Mouse (Mus musculus): Measurements from ENCODE around the gene Eid3.

Gene Eid3

GRCm38 (mm10) chr10:82866356-82866755 is at the start of gene Eid3:
TSS of gene Eid3 (plus strand) at chr10:82866626.
- DNase-seq (ENCODE audit: low spot score in 2 of 2) = no peak

GRCm38 (mm10) chr10:82817514-82817913 is 48.9 kb upstream of the Eid3 start:
- DNase-seq (ENCODE audit: low spot score in 2 of 2) = no peak

GRCm38 (mm10) chr10:82817936-82818335 is 48.5 kb upstream of the Eid3 start:
- no peak for DNase-seq (ENCODE audit: low spot score in 2 of 2)

- DNase-seq (ENCODE audit: low spot score in 2 of 2) = no peak
Observed at GRCm38 (mm10) chr10:82818661-82819060, 47.8 kb upstream of the Eid3 start.

GRCm38 (mm10) chr10:82823108-82823778 is 43.2 kb upstream of the Eid3 start:
- DNase-seq (ENCODE audit: low spot score in 2 of 2) = no peak

GRCm38 (mm10) chr10:82823779-82824177 is 42.6 kb upstream of the Eid3 start:
- DNase-seq (ENCODE audit: low spot score in 2 of 2) = no peak

GRCm38 (mm10) chr10:82824541-82824940 is 41.9 kb upstream of the Eid3 start:
- DNase-seq (ENCODE audit: low spot score in 2 of 2) = no peak

GRCm38 (mm10) chr10:82826516-82826915 is 39.9 kb upstream of the Eid3 start:
- no peak for DNase-seq (ENCODE audit: low spot score in 2 of 2)

- DNase-seq (ENCODE audit: low spot score in 2 of 2) = no peak
Observed at GRCm38 (mm10) chr10:82833926-82834325, 32.5 kb upstream of the Eid3 start, which contains the start of gene Txnrd1. TSS of gene Txnrd1 (plus strand) at chr10:82833951.

- no peak for DNase-seq (ENCODE audit: low spot score in 2 of 2)
Observed at GRCm38 (mm10) chr10:82835898-82836297, 30.5 kb upstream of the Eid3 start.

GRCm38 (mm10) chr10:82838390-82838789 is 28.0 kb upstream of the Eid3 start:
- DNase-seq (ENCODE audit: low spot score in 2 of 2) = no peak

GRCm38 (mm10) chr10:82844090-82844489 is 22.3 kb upstream of the Eid3 start:
- DNase-seq (ENCODE audit: low spot score in 2 of 2) = no peak

- DNase-seq (ENCODE audit: low spot score in 2 of 2) = no peak
Observed at GRCm38 (mm10) chr10:82844731-82845130, 21.7 kb upstream of the Eid3 start.

GRCm38 (mm10) chr10:82847821-82848459 is 18.5 kb upstream of the Eid3 start:
- no peak for DNase-seq (ENCODE audit: low spot score in 2 of 2)

- no peak for DNase-seq (ENCODE audit: low spot score in 2 of 2)
Observed at GRCm38 (mm10) chr10:82849686-82850353, 16.6 kb upstream of the Eid3 start.

- DNase-seq (ENCODE audit: low spot score in 2 of 2) = no peak
Observed at GRCm38 (mm10) chr10:82850354-82850752, 16.1 kb upstream of the Eid3 start.

GRCm38 (mm10) chr10:82851751-82852150 is 14.7 kb upstream of the Eid3 start:
- no peak for DNase-seq (ENCODE audit: low spot score in 2 of 2)

GRCm38 (mm10) chr10:82858032-82858680 is 8.3 kb upstream of the Eid3 start:
- no peak for DNase-seq (ENCODE audit: low spot score in 2 of 2)

GRCm38 (mm10) chr10:82858691-82859532 is 7.5 kb upstream of the Eid3 start:
- peak; percentile 88 for DNase-seq (ENCODE audit: low spot score in 2 of 2)

GRCm38 (mm10) chr10:82859533-82859915 is 6.9 kb upstream of the Eid3 start:
- DNase-seq (ENCODE audit: low spot score in 2 of 2) = peak in 1 of 2 experiments; percentile 25

GRCm38 (mm10) chr10:82860181-82860928 is 6.1 kb upstream of the Eid3 start:
- peak in 1 of 2 experiments; percentile 60 for DNase-seq (ENCODE audit: low spot score in 2 of 2)
